Mouse (Mus musculus) C2C12 (cell line): ENCODE measurements around the gene Ppp2r5e. TPM values are rescaled to one million over a fixed set of nuclear protein-coding genes. Genes with fewer than 3 reads are reported as not detected.

ENCODE experiments used
- H3K27me3 ChIP-seq: one replicate; pipeline ENCODE4 v1.6.1; 2011; ENCODE audit not compliant: control insufficient read depth, insufficient read depth, insufficient read length
- H3K36me3 ChIP-seq: one replicate; pipeline ENCODE4 v1.6.1; 2011; ENCODE audit not compliant: control insufficient read depth, insufficient read depth
- H3K4me3 ChIP-seq: one replicate; pipeline ENCODE4 v1.5.1; 2011; ENCODE audit warnings: mild to moderate bottlenecking, control low read depth; ENCODE audit not compliant: poor library complexity, insufficient read depth, severe bottlenecking
- H3K79me2 ChIP-seq: one replicate; pipeline ENCODE4 v1.6.1; 2011; ENCODE audit not compliant: control insufficient read depth, insufficient read depth
- H3K79me3 ChIP-seq: one replicate; pipeline ENCODE4 v1.6.1; 2011; ENCODE audit warnings: low read depth, control low read depth
- H3ac ChIP-seq: one replicate; pipeline ENCODE3; 2011; ENCODE audit warnings: low read depth; ENCODE audit not compliant: control insufficient read depth, insufficient read length
- CEBPB ChIP-seq: IDR thresholded peaks from one replicate; pipeline ENCODE4 v1.6.1; 2011; ENCODE audit warnings: low read depth, mild to moderate bottlenecking, control low read depth, moderate library complexity
- CTCF ChIP-seq: IDR thresholded peaks from one replicate; pipeline ENCODE4 v1.5.1; 2011; ENCODE audit not compliant: control insufficient read depth, insufficient read depth, insufficient read length
- FOSL1 ChIP-seq: IDR thresholded peaks from one replicate; pipeline ENCODE4 v1.8.0; 2011; ENCODE audit warnings: mild to moderate bottlenecking, low read length; ENCODE audit not compliant: poor library complexity, insufficient read depth, severe bottlenecking
- MAX ChIP-seq: IDR thresholded peaks from one replicate; pipeline ENCODE4 v1.6.1; 2011; ENCODE audit warnings: mild to moderate bottlenecking, control low read depth
- MYOD1 ChIP-seq: IDR thresholded peaks from one replicate; pipeline ENCODE4 v1.6.1; 2011; ENCODE audit warnings: low read depth; ENCODE audit not compliant: control insufficient read depth, insufficient read length
- MYOG ChIP-seq: IDR thresholded peaks from one replicate; pipeline ENCODE4 v1.6.1; 2011; ENCODE audit not compliant: control insufficient read depth, insufficient read length; ENCODE audit errors: extremely low read depth
- USF1 ChIP-seq: IDR thresholded peaks from one replicate; pipeline ENCODE4 v1.6.1; 2011; ENCODE audit warnings: low read depth, mild to moderate bottlenecking, control low read depth, moderate library complexity
- long read RNA-seq, 2 experiments: library from polyadenylated mRNA; unstranded; transcript quantifications; one replicate each; pipeline ENCODE4 v2.0.0; 2019 to 2020
- polyA plus RNA-seq: library from polyadenylated mRNA; unstranded; fragments of >200 nt; fragmentation: generic; extraction: Trizol; gene quantifications from one replicate; pipeline ENCODE4 v1.2.1, GENCODE M21; 2012; ENCODE audit warnings: missing spikeins

The Ppp2r5e gene
- 11.9 TPM for polyA plus RNA-seq
- long read RNA-seq, experiment 1, full-length matches to known transcripts: 5 of 15 reads
- long read RNA-seq, experiment 1, partial matches to known transcripts: 6 of 15 reads
- long read RNA-seq, experiment 1, other reads (novel, unspliced or antisense): 4 of 15 reads
- long read RNA-seq, experiment 2, full-length matches to known transcripts: 63 of 123 reads
- long read RNA-seq, experiment 2, partial matches to known transcripts: 35 of 123 reads
- long read RNA-seq, experiment 2, other reads (novel, unspliced or antisense): 25 of 123 reads

GRCm38 (mm10) chr12:75596154-75597002 is at the start of gene Ppp2r5e:
Ppp2r5e (minus strand) TSS chr12:75596245.
- Histone ChIP-seq H3ac (peak within 1 kb of the TSS; percentile 99), H3K27me3 (no peaks in the 10 kb centered on the region), H3K4me3 (peak within 1 kb of the TSS; percentile 83), H3K36me3 (peaks cover 17% of the 10 kb centered on the region), H3K79me3 (peaks cover 38% of the 10 kb centered on the region), H3K79me2 (peaks cover 46% of the 10 kb centered on the region)
- no peak for TF ChIP-seq FOSL1
- no peak for TF ChIP-seq USF1
- no peak for TF ChIP-seq CEBPB
- TF ChIP-seq MAX: no peak
- no peak for TF ChIP-seq MYOG
- TF ChIP-seq MYOD1: no peak
- no peak for TF ChIP-seq CTCF

- H3K36me3 ChIP-seq: no peaks in the 10 kb centered on the region
- no peaks in the 10 kb centered on the region for H3K27me3 ChIP-seq
- H3ac ChIP-seq: no peak overlapping the region
- H3K79me3 ChIP-seq: no peaks in the 10 kb centered on the region
- H3K4me3 ChIP-seq: no peak overlapping the region
- H3K79me2 ChIP-seq: no peaks in the 10 kb centered on the region
- TF ChIP-seq FOSL1 (no peak), CEBPB (no peak), CTCF (no peak), MYOG (no peak), USF1 (no peak), MYOD1 (no peak), MAX (no peak)
Observed at GRCm38 (mm10) chr12:75645780-75646179, 49.7 kb upstream of the Ppp2r5e start.

DNA sequence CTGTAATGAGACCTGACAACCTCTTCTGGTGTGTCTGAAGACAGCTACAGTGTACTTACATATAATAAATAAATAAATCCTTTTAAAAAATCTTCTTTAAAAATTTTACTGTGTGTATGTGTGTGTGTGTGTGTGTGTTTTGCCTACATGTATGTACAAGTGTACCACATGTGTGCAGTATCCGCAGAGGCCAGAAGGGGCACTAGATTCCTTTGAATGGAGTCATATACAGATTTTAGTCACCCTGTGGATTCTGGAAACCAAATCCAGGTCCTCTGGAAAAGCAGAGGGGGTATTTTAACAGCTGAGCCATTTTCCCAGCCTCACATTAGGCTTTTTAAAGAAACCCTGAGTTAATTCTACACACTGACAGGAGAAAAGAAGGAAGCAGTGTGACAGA is 45.7 kb upstream of the Ppp2r5e start:
- Histone ChIP-seq H3K27me3 (no peaks in the 10 kb centered on the region), H3ac (no peak overlapping the region), H3K4me3 (no peak overlapping the region), H3K36me3 (no peaks in the 10 kb centered on the region), H3K79me2 (no peaks in the 10 kb centered on the region), H3K79me3 (no peaks in the 10 kb centered on the region)
- TF ChIP-seq CTCF (no peak), MYOD1 (no peak), MYOG (no peak), CEBPB (no peak), MAX (no peak), USF1 (no peak), FOSL1 (no peak)

- no peaks in the 10 kb centered on the region for H3K79me3 ChIP-seq
Observed at GRCm38 (mm10) chr12:75638345-75638744, 42.3 kb upstream of the Ppp2r5e start.

DNA sequence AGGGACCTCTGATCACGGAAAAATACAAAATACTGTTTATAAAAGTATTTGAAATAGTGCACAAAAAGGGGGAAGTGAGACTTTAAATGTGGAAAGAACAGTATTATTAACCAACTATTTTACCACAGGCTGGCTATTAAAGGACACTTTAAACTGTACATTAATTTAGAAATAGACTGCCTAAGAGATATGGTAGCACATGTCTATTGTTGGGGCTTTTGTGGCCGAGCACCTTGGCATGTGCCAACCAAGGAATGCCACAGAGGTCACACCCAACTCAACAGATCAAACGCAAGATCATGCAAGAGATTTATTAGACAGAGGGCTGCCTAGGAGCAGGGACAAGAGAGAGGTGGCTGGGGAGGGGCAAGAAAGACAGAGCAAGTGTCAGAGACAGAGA is 41.1 kb upstream of the Ppp2r5e start:
- TF ChIP-seq CEBPB (no peak), CTCF (no peak), MAX (no peak), MYOD1 (no peak), FOSL1 (no peak), MYOG (no peak), USF1 (no peak)
- H3K36me3 ChIP-seq: peaks cover 4% of the 10 kb centered on the region
- no peaks in the 10 kb centered on the region for H3K27me3 ChIP-seq
- H3ac ChIP-seq: no peak overlapping the region
- H3K79me2 ChIP-seq: no peaks in the 10 kb centered on the region
- H3K79me3 ChIP-seq: no peaks in the 10 kb centered on the region
- H3K4me3 ChIP-seq: no peak overlapping the region

More at GRCm38 (mm10) chr12:75638345-75638744, 42.3 kb upstream of the Ppp2r5e start:
- Histone ChIP-seq H3K36me3 (no peaks in the 10 kb centered on the region), H3K4me3 (no peak overlapping the region), H3ac (no peak overlapping the region), H3K79me2 (no peaks in the 10 kb centered on the region), H3K27me3 (no peaks in the 10 kb centered on the region)
- no peak for TF ChIP-seq CTCF
- no peak for TF ChIP-seq MYOG
- TF ChIP-seq FOSL1: no peak
- no peak for TF ChIP-seq USF1
- TF ChIP-seq MAX: no peak
- no peak for TF ChIP-seq CEBPB
- TF ChIP-seq MYOD1: no peak
